8 mouse cellular contexts compared by ENCODE assay signal in genomic region chr4:155962167-155962971, GRCm38 (mm10). TPM values are rescaled to one million over a fixed set of nuclear protein-coding genes. Genes with fewer than 3 reads are reported as not detected.
DNase-seq lines count a peak whose midpoint lies in the region; ATAC-seq lines count a peak whose summit lies in the region.

Gene C1qtnf12, plus strand, starts transcription at chr4:155962318.

- peak; percentile 78 for ATAC-seq in frontal cortex, adult (ENCODE audit: low TSS enrichment)
- ATAC-seq in hematopoietic stem cell, adult 5-6 weeks (replicated peaks in 1 of 2; ENCODE audit: insufficient read depth in 1 of 2, low FRiP score in 2 of 2, low TSS enrichment in 1 of 2, low read depth in 1 of 2, poor library complexity in 2 of 2, severe bottlenecking in 2 of 2), result peak; percentile 71 to 76

- peak; percentile 78 for DNase-seq in Muller cell, postnatal 12 days (ENCODE audit: inconsistent ontology term)
- DNase-seq in c-Kit-positive CD71-positive TER-119-positive erythroid progenitor cells, embryonic 14.5 days (ENCODE audit: low spot score), result peak; percentile 58
- peak; percentile 22 to 28 for DNase-seq in layer of hippocampus, postnatal 25 days (ENCODE audit: extremely low spot score in 1 of 2, low spot score in 1 of 2)
- peak; percentile 49 for DNase-seq in lung, postnatal 14 days
- DNase-seq in retina, postnatal 1 day, result peak; percentile 73
- no peak for DNase-seq in T-cell, adult 2 months (ENCODE audit: low spot score)

RNA-seq across cellular contexts. Expression of gene C1qtnf12, which starts in this region (rescaled TPM):
- 12.1 and 36.7 TPM in 2 replicates for total RNA-seq in hematopoietic stem cell, adult 5-6 weeks (2017)
- total RNA-seq in layer of hippocampus, postnatal 25 days (2021), result 10 to 100 TPM; 16.7 to 17.7 TPM
